Mouse (Mus musculus): Measurements from ENCODE around the gene Msh6.
"Not testable (repeated sequence)": the region's sequence is repeated elsewhere in the genome, so short reads cannot be mapped to it uniquely, and the experiment has no call there.

The Msh6 gene

DNA sequence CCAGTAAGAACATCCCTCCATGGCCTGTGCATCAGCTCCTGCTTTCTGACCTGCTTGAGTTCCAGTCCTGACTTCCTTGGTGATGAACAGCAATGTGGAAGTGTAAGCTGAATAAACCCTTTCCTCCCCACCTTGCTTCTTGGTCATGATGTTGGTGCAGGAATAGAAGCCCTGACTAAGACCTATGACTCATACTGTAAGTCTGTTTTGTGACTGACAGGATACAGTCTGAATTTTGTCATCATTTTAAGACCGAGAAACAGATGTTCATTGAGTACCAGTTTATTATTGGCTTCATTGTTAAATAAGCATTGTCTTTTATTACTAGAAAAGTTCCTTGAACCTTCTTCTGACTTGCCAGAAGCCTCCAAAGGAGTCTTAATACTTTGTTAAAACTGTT lies 4.8 kb downstream of the Msh6 start:
- DNase-seq (ENCODE audit: low spot score in 2 of 2), result not testable (repeated sequence)

DNA sequence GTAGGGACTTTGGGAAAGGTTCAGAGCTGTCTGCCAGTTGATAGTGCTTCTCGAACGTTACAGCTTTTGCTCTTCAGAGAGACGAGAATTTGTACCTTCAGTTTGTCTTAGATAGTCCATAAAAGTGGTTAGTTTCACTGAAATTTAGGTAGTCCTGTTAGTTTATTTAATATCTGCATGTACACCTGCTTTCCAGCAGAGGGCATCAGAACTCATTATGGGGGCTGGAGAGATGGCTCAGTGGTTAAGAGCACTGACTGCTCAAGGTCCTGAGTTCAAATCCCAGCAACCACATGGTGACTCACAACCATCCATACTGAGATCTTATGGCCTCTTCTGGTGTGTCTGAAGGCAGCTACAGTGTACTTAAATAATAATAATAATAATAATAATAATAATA lies 7.2 kb downstream of the Msh6 start:
- DNase-seq (ENCODE audit: low spot score in 2 of 2), result no peak

DNA sequence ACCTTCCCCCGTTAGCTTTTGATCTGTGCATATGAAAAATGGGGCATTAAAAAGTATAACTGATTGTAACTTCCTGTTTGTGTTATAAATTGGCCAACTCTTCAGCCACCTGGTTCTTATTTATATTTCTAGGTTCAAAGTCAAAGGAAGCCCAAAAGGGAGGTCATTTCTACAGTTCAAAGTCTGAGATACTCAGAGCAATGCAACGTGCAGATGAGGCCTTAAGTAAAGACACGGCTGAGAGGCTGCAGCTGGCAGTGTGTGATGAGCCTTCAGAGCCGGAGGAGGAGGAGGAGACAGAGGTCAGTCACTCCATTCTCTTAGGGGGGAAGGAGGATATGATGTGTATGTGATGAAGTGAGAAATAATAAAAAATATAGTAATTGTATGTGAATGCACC lies 8.5 kb downstream of the Msh6 start:
- DNase-seq (ENCODE audit: low spot score in 2 of 2), result no peak

DNA sequence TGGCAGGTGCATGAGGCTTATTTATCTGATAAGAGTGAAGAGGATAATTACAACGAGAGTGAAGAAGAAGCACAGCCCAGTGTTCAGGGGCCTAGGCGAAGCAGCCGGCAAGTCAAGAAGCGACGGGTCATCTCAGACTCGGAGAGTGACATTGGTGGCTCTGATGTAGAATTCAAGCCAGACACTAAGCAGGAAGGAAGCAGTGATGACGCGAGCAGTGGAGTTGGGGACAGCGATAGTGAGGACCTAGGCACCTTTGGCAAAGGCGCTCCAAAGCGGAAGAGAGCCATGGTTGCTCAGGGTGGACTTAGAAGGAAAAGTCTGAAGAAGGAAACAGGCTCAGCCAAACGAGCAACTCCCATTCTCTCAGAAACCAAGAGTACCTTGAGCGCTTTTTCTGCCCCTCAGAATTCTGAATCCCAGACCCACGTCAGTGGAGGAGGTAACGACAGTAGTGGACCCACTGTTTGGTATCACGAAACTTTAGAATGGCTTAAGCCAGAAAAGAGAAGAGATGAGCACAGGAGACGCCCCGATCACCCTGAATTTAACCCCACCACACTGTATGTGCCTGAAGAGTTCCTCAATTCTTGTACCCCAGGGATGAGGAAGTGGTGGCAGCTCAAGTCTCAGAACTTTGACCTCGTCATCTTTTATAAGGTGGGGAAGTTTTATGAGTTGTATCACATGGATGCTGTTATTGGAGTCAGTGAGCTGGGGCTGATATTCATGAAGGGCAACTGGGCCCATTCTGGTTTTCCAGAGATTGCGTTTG lies 9.8 kb downstream of the Msh6 start:
- no peak for DNase-seq (ENCODE audit: low spot score in 2 of 2)

DNA sequence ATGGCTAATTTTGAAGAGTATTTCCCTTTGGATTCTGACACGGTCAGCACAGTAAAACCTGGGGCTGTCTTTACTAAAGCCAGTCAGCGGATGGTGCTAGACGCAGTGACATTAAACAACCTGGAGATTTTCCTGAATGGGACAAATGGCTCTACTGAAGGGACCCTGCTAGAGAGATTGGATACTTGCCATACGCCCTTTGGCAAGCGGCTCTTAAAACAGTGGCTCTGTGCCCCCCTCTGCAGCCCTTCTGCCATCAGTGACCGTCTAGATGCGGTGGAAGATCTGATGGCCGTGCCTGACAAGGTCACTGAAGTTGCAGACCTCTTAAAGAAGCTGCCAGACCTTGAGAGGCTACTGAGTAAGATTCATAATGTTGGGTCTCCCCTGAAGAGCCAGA lies 11.1 kb downstream of the Msh6 start:
- no peak for DNase-seq (ENCODE audit: low spot score in 2 of 2)

DNA sequence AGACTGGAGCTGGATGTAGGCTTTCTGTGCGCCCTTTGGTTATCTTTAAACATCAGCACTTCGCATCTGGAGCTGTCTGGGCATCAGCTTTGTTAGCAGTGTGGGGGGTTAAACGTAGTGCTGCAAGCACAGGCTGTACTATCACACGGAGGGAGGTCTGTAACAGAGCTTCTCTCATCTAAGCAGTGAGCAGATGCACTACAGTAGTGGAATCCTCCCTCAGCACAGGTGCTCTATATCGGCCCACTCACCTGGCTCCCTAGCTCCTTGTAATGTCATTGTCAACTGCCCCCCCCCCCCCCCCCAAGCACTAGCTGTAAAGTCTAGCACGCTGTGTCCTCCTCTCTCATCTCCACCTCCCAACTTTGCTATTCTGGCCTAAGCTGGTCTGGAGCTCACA lies 12.6 kb downstream of the Msh6 start:
- no peak for DNase-seq (ENCODE audit: low spot score in 2 of 2)

DNA sequence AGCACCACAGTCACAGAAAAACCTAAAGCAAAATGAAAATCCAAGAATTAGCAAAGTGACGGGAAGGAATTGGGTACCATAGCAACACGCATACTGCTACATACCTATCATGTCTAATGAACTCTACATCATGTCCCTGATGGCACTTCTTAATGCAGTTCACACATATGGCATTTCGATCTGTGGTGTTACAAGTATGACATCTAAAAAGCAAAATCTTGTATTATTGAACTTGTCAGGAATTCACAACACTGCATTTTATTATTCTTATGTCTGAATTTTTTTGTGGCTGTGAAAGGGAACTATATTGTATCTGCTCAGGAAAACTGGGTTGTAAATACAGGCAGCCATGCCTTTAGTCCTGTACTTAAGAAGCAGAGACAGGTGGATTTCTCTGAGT lies 17.3 kb downstream of the Msh6 start:
- DNase-seq (ENCODE audit: low spot score in 2 of 2), result no peak

DNA sequence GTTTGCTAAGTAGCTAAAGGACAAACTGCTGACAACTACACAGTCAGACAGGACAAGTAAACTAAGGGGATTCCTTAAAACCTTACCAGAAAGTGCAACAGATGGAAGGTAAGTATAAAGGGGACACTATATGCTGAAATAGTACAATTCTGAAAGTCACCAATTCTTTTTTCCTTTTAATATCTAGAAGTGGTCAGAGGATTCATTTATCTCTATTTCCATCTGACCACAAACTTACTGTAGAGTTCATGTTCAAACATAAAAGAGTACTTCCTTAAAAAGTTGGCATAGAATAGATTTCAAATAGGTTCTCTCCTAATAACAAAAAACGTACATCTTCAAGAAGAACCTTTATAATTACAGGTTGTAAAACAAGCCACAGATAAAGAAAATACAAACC lies 18.5 kb downstream of the Msh6 start:
- DNase-seq (ENCODE audit: low spot score in 2 of 2), result no peak

DNA sequence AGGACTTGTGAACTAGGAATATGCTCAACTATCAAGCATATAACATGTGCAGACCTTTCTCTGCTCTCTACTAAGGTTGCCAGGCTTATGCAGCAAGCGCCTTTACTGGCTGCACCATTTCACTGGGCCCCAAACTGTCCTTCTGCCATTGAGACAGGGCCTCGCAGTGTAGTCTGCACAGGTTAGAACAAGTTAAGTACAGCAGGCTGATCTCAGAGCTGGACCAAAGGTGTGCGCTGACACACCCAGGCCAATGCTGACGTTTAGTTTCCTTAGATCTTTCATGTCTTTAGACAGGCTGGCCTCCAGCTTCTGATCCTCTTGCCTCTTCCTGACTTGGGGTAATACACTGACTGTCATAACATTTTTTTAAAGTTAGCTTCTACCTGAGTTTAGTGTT lies 22.9 kb downstream of the Msh6 start:
- DNase-seq (ENCODE audit: low spot score in 2 of 2), result no peak

DNA sequence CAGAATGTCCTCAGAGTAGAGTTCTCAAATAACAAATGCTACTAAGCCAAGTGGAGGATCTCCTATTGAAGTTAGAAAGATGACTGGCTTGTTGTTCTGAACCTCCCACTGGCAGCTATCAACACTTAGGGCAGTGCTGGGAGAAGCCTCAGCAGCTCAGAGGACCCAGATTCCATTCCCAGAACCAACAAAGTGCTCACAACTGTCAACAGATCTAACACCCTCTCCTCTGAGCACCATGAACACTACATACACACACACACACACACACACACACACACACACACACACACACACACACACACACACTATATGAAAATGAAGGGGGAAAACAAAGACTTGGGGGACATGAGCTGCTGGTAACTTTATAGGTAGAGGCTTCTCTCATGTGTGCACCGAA lies 30.0 kb downstream of the Msh6 start:
- no peak for DNase-seq (ENCODE audit: low spot score in 2 of 2)

DNA sequence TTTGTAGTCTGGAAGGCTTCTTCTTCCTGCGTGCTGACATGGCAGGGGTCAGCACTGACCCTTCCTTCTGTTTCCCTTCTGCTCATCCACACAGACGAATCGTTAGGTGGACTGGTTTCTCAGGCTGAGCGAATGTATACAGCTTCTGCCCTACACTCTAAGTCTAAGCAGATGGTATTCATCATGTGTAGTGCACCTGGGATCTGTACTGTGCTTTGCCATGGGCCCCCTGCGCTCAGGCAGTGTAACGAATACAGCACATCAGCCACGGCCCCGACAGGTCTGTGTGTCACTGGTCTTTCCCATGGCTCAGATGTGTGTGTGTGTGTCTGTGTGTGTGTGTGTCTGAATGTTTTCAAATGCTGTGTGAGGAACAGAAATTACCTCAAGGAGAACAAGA lies 32.1 kb downstream of the Msh6 start:
- no peak for DNase-seq (ENCODE audit: low spot score in 2 of 2)

DNA sequence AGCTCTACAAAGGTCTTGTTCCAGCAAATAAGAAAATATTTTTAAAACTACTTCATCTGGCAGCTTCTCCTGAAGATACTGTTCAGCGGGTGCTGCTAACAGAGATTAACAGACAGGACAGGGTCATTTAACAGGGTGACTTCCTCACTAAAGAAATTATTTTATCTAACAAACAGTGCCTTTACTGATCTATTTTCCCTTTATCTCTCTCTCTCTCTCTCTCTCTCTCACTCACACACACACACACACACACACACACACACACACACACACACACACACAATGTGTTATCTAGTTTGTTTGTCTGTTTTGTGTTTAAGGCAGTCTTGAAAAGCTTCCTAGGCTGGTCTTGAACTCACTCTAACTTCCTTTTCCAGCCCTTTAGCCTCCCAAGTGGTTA lies 39.6 kb downstream of the Msh6 start:
- no peak for DNase-seq (ENCODE audit: low spot score in 2 of 2)

DNA sequence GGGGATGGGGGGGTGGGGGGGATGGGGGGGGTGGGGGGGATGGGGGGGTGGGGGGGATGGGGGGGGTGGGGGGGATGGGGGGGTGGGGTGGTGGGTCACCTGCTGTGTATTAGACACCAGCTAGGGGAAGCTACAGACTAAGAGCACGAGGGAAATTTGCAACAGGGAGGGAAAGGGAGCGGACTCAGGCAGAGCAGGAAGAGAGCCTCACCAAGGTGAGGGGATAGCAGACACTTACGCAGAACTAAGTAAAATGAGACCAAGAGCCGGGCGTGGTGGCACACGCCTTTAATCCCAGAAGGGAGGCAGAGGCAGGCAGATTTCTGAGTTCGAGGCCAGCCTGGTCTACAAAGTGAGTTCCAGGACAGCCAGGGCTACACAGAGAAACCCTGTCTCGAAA lies 41.2 kb downstream of the Msh6 start:
- not testable (repeated sequence) for DNase-seq (ENCODE audit: low spot score in 2 of 2)

DNA sequence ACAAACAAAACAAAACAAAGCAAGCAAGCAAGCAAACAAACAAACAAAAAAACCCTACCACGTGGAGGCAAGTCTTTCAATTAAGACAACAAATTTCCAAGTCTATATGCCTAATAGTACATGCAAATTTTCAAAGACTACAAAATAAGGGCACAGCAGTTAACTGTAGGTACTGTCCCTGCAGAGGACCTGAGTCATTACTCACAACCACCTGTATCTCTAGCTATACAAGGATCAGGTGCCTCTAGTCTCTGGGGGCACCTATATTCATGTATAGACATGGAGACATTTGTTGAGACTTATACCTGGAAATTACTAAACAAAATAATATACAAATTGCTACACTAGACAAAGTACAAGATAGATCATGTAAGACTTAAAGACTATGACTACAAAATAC lies 49.1 kb downstream of the Msh6 start:
- DNase-seq (ENCODE audit: low spot score in 2 of 2), result no peak

DNA sequence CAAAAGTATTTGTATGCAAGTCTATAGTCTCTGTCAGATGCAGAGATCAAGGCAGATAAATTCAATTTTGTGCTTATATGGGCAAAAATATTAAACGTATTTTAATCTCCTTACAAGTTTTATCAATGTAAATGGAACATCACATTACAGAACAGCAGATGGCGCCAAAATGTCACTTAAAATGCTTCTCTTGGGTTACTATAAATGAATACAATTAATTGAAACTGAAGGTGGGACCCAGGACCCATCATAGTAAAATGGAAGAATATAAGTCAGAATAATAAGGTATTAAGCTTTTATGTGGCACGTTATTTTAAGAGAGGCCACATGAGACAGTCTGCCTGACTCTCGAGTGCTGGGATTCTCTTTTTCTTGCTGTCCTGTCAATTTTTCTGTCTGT lies 50.4 kb downstream of the Msh6 start:
- DNase-seq (ENCODE audit: low spot score in 2 of 2), result no peak

DNA sequence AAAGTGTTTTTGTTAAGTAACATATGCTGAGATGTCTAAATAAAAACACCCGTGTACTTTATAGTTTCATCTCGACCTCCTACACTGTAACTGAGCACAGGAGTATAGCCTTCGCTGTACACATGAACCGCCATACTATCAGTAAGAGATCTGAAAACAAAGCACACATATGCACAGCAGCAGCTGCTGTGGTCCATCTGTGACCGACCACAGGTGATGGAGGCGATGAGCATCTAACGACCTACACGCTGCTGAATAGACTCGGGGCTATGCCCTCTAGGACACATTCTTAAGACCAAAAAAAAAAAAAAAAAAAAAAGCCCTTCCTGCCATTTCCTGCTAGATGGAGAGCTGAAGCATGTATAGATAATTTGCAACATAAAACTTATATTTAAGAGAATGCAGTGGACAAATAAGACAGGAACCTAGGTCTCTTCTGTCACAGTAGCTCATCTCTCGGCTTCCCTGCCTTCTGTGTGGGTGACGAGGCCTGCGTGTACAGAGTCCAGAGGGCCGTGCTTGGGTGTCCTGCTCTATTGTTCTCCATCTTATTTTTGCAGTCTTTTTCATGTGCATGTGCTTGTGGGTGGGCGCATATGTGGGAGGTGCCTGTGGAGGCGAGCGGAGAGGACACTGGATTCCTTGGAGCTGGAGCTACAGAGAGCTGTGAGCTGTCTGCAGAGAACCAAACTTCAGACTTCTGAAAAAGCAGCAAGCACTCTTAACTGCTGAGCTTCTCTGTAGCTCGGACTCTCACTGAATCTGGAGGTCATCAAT lies 54.5 kb downstream of the Msh6 start:
- DNase-seq (ENCODE audit: low spot score in 2 of 2), result peak; percentile 46 to 71

DNA sequence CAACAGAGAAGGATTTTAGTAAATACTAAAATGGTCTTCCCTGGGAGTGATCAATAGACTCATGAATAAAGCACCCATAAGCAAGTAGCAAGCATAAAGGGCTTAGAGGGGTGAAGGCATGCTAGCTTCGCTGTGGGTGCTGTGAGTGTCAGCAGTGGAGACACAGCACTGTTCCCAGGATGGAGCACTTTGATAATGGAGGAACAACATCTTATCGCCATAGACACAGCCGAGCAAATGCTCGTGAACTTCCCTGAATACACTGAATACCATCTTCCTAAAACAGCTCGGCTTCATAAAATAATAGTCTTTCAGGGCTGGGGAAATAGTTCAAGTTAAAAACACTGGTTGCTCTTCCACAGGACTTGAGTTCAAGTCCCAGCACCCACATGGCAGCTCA lies 56.9 kb downstream of the Msh6 start:
- no peak for DNase-seq (ENCODE audit: low spot score in 2 of 2)

DNA sequence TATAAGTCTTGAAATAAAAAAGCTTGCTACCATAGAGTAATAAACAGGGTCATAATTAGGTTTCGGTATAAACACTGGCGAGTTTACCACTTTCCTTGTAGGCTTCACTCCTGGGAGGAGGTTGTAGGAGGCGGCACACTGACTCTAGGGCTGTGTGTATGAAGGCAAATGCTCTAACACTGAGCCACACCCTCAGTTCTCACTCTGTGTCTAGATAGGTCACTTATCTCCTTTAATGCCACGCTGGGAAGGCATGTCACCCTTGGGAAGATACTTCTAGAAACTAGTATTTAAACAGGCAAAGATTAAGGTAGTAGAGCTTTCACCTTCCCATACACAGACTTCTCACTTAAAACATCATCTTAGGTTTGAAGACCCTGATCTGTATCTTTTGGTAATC lies 59.6 kb downstream of the Msh6 start:
- no peak for DNase-seq (ENCODE audit: low spot score in 2 of 2)

Data from right cerebral cortex, postnatal 36 days (tissue).